Mouse (Mus musculus) megakaryocyte, embryonic 14.5 days (primary cell): Measurements from ENCODE around the gene Nodal. TPM values are rescaled to one million over a fixed set of nuclear protein-coding genes. Genes with fewer than 3 reads are reported as not detected.
"Not testable (repeated sequence)": the region's sequence is repeated elsewhere in the genome, so short reads cannot be mapped to it uniquely, and the experiment has no call there.

Experiments used
- H3K27me3 ChIP-seq: replicated peaks from 2 replicates; pipeline ENCODE3; 2012; ENCODE audit warnings: inconsistent platforms
- H3K36me3 ChIP-seq: replicated peaks from 2 replicates; pipeline ENCODE3; 2012; ENCODE audit warnings: low read length, inconsistent platforms, mixed read lengths
- H3K4me1 ChIP-seq: 2 replicates; pipeline ENCODE4 v1.6.1; 2012; ENCODE audit warnings: inconsistent platforms
- H3K4me3 ChIP-seq: replicated peaks from 2 replicates; pipeline ENCODE3; 2012; ENCODE audit warnings: moderate library complexity, mild to moderate bottlenecking, inconsistent platforms
- H3K9me3 ChIP-seq: 2 replicates; pipeline ENCODE4 v1.6.1; 2012; ENCODE audit warnings: inconsistent platforms
- FLI1 ChIP-seq: IDR thresholded peaks from 2 replicates; pipeline ENCODE4 v1.6.1; 2012; ENCODE audit warnings: low read length, inconsistent platforms, mixed read lengths
- GATA1 ChIP-seq: IDR thresholded peaks from 3 replicates; pipeline ENCODE4 v1.6.1; 2012; ENCODE audit warnings: mixed read lengths, low read length, inconsistent platforms, borderline replicate concordance
- polyA plus RNA-seq: library from polyadenylated mRNA; stranded (reverse); fragments of >175 nt; gene quantifications from 2 replicates; pipeline ENCODE4 v1.2.3, GENCODE M21; 2012; ENCODE audit warnings: low replicate concordance; ENCODE audit not compliant: insufficient read depth

Gene Nodal
- polyA plus RNA-seq, 1 experiment: not detected

DNA sequence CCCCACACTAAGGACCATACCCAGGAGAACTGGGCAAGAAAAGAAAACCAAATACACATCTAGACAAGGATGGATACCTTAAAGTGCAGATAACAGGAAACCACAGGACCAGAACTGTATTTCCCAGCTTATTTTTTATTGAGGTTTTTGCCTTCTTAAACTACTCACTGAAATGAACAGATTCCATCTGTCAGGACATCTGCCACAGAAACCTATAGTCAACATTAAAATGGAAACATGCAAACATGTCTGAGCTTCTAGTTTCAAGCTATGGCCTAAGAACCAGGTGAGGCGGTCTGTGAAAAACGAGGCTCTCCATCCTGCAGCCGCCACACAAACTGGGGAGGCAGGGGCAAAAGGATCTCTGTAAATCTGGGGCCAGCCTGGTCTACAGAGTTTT lies 27.2 kb downstream of the Nodal start:
- H3K36me3 ChIP-seq: peaks cover 86% of the 10 kb centered on the region
- H3K4me1 ChIP-seq: peaks cover 78% of the 10 kb centered on the region
- H3K27me3 ChIP-seq: no peaks in the 10 kb centered on the region
- no peaks in the 10 kb centered on the region for H3K9me3 ChIP-seq
- TF ChIP-seq FLI1: no peak
- TF ChIP-seq GATA1: no peak
- no peak overlapping the region for H3K4me3 ChIP-seq

DNA sequence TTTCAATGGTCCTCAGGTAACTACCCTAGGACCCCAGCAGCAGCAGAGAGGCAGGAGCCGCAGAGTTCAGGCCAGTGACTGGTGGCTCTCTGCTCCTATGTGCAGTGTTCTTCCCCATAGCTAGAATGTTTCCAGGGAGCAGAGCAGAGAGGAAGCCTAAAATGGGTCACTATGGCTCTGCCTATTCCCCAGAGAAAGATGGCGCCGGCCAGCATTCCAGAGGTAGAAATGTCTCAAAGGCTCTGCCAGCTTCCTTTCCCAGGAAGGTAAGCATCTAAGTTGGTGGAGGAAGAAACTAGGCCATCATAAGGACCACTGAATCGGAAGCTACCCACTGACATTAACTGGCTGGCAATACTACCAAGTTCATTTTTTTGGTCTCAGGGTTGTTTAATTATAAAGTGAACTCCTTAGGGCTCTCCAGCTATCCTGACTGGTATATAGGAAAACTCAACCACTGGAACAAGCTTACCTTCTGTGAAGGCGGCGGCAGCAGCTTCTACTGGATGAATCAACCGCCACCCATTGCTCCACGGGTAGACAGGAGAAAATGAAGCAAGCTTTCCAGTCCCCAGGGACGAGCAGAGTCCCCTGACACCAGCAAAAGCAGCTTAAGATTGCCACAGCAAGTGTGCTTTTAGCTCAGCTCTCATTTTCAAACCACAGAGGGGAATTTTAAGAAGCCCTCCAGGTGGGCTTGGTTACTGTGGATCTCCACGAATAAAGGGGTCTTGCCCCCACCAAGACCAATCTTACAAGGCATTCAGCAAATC lies 30.0 kb downstream of the Nodal start:
- H3K27me3 ChIP-seq: no peaks in the 10 kb centered on the region
- no peak for TF ChIP-seq FLI1
- TF ChIP-seq GATA1: no peak
- no peaks in the 10 kb centered on the region for H3K9me3 ChIP-seq
- peaks cover 68% of the 10 kb centered on the region for H3K36me3 ChIP-seq
- peaks cover 84% of the 10 kb centered on the region for H3K4me1 ChIP-seq
- no peak overlapping the region for H3K4me3 ChIP-seq

DNA sequence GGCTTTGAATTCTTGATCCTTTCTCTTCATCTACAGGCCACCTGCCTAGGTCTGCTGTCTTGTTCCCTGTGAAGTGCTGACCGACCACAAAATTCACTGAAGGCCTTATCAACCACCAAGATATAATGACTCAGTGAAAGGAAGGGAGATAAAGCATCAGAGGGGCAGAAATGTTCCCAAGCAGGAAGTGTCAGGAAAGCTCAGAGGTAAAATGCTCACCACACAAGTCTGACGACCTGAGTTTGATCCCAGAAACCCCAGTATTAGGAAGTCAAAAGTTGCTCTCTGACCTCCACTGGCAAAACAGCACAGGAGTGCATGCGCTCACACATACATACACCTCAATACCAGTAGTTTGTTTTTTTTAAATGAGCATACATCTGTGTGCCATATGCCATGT lies 31.1 kb downstream of the Nodal start:
- Histone ChIP-seq H3K27me3 (no peaks in the 10 kb centered on the region), H3K9me3 (no peaks in the 10 kb centered on the region), H3K4me3 (no peak overlapping the region), H3K4me1 (peaks cover 73% of the 10 kb centered on the region), H3K36me3 (peaks cover 57% of the 10 kb centered on the region)
- TF ChIP-seq GATA1 (no peak), FLI1 (no peak)

DNA sequence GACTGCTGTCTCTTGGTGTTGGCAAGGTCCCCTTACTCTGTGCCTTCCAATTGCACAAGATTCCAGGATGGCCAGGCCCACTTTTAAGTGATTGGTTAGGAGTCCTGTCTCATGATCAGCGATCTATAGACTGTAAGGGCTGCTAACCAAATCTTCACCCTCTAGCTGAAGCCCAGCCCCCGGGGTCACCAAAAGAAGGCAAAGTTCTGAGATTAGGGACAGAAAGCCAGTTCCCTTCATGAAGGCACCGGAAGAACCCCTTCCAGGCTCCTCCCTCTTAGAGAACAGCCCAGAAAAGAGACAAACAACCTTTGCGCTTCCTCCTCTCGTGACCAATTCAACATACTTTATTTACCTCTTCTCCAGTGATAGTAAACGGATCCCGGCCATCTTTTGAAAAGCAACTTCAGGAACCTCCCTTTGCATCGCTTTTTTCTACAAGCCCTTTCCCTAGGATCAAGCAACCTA lies 33.7 kb downstream of the Nodal start:
- Histone ChIP-seq H3K4me1 (peaks cover 50% of the 10 kb centered on the region), H3K27me3 (no peaks in the 10 kb centered on the region), H3K9me3 (peaks cover 5% of the 10 kb centered on the region; the same call in 1 of the 2 replicates), H3K4me3 (peak overlapping the region; percentile 100), H3K36me3 (peaks cover 40% of the 10 kb centered on the region)
- no peak; the same call in 1 of the 2 replicates for TF ChIP-seq FLI1
- TF ChIP-seq GATA1: no peak

DNA sequence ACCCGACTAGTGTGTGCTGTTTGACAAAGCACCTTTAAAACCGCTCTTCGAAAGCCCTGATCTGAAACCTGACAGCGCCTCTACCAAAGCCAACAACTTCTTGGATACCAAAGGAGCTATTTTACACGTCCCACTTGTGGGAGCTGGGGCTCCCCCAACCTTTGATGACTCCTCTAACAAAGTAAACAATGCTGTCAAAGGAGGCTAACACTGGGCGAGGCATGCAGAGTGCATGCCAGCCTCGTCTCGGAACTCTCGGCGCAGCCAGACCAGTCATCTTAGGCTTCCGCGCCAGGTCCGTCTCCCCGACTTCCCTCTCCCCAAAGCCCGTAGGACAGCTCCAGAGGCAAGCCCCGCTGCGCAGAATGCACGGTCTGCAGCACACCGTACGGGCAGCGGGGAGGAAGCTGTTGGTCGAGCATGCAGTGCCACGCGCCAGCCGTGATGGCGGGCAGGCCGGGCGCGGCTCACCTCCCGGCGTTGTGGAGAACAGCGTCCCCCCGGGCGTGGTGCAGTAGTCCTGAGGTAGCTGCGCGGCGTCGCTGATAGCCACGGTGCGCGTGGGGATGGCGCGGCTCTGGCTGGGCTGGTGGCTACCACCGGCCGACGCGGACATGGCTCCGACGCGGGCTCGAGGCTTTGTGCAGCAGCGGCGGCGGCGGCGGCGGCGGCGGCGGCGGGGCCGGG lies 34.3 kb downstream of the Nodal start:
- peaks cover 44% of the 10 kb centered on the region for H3K4me1 ChIP-seq
- H3K9me3 ChIP-seq: peaks cover 5% of the 10 kb centered on the region; the same call in 1 of the 2 replicates
- TF ChIP-seq GATA1: no peak
- TF ChIP-seq FLI1: no peak
- H3K36me3 ChIP-seq: peaks cover 34% of the 10 kb centered on the region
- peak overlapping the region; percentile 100 for H3K4me3 ChIP-seq
- no peaks in the 10 kb centered on the region for H3K27me3 ChIP-seq

DNA sequence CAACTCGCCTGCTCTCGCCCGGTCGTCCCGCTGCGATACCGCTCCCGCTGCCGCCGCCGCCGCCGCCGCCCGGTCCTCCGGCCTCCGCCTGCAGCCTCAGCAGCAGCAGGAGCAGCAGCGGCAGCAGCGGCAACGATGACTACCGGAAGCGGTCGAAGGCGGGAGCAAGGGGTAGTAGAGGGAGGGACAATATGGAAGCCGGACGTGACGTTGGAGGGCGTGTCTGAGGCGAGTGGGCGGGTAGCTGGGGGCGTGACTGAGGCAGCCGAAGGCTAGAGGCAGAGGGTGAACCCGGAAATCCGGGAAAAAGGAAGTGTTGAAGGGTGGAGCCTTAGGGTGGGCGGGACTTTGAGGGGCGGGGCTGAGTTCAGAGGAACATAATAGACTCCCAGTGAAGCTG lies 34.9 kb downstream of the Nodal start, which contains the start of gene Eif4ebp2:
Gene Eif4ebp2 (minus strand): TSS at position 17 of the 400 bp plus-strand sequence.
- TF ChIP-seq FLI1 (peak; percentile 80), GATA1 (no peak)
- Histone ChIP-seq H3K4me3 (peak within 1 kb of the TSS; percentile 100), H3K36me3 (peaks cover 29% of the 10 kb centered on the region), H3K27me3 (no peaks in the 10 kb centered on the region), H3K4me1 (peaks cover 38% of the 10 kb centered on the region), H3K9me3 (peaks cover 5% of the 10 kb centered on the region; the same call in 1 of the 2 replicates)

DNA sequence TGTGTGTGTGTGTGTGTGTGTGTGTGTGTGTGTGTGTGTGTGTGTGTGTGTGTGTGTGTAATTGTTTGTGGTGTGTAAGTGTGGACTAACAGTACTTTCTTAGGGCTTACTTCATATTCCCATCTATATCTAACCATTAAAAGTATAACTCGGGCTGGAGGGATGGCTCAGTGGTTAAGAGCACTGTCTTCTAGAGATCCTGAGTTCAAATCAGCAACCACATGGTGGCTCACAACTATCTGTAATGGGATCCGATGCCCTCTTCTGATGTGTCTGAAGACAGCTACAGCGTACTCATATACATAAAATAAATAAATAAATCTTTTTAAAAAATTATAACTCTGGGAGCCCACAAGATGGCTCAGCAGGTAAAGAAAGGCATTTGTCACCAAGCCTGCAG lies 35.4 kb downstream of the Nodal start:
- not testable (repeated sequence) for H3K27me3 ChIP-seq, H3K9me3 ChIP-seq
- peak overlapping the region; percentile 76 for H3K4me3 ChIP-seq
- peaks cover 24% of the 10 kb centered on the region for H3K36me3 ChIP-seq
- H3K4me1 ChIP-seq: peaks cover 33% of the 10 kb centered on the region

DNA sequence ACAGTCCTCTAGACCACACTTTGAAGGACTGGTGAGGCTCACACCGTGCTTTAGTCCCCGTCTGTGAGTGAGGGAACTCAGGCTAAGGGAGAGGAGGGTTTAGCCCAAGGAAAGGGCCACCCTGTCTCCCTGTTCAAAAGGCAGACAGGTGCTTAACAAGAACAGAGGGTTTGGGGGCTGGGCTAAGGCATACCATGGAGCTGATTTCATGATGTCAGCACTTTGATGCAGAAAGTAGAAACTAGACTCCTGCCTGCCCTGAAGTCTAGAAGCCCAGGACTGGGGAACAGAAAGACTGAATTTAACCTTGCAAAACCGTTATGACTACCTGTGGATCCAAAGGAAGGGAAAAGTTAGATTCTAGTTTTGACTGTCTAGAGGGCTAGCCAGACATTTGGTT lies 39.4 kb downstream of the Nodal start:
- Histone ChIP-seq H3K27me3 (peaks cover 3% of the 10 kb centered on the region), H3K36me3 (no peaks in the 10 kb centered on the region), H3K4me3 (no peak overlapping the region), H3K9me3 (peaks cover 5% of the 10 kb centered on the region; the same call in 1 of the 2 replicates), H3K4me1 (0 out of 2 replicates have a peak, but pooled peaks cover 4% of the 10 kb centered on the region)
- TF ChIP-seq GATA1: no peak
- no peak for TF ChIP-seq FLI1

DNA sequence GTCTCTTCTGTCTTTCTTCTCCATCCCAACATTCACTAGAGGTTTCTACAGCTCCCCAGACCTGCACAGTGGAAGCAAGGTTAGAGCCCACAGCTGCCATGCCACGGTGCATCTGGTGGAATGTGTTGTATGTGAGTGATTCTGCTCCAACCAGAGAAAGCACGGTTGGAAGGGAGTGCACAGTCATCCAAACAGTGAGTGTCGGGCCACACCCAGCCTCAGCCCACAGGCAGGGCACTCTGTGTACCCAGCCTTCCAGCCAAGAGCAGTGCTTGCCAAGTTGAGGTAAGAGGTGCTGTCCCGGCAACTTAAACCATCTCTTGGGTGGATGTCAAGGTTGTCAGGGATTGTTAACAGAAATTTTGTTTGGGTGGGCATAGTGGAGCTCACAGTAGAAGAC lies 47.2 kb downstream of the Nodal start:
- H3K4me3 ChIP-seq: no peak overlapping the region
- peaks cover 10% of the 10 kb centered on the region for H3K27me3 ChIP-seq
- H3K4me1 ChIP-seq: peaks cover 27% of the 10 kb centered on the region
- H3K36me3 ChIP-seq: no peaks in the 10 kb centered on the region
- TF ChIP-seq FLI1: no peak
- no peak for TF ChIP-seq GATA1
- peaks cover 5% of the 10 kb centered on the region; the same call in 1 of the 2 replicates for H3K9me3 ChIP-seq

DNA sequence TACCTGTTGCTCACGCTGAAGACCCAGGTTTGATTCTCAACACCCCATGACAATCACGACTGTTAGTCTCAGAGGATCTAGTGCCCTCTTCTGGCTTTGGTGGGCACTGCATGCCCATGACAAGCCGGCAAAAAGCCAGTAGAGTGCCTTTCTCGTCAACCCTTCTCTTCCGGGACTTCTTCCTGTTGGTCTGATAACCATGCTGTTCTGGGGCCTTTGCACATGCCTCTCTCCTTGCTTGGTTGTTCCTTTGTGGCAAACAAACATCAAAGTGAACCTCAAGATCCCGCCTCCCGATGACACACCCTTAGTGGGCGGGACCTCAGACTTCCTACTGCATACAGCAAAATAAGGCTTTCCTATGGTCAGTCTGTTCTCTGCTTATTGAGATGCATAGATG lies 48.5 kb downstream of the Nodal start:
- Histone ChIP-seq H3K36me3 (no peaks in the 10 kb centered on the region), H3K4me1 (peaks cover 22% of the 10 kb centered on the region), H3K9me3 (peaks cover 5% of the 10 kb centered on the region; the same call in 1 of the 2 replicates), H3K4me3 (peak overlapping the region; percentile 23), H3K27me3 (peaks cover 10% of the 10 kb centered on the region)
- TF ChIP-seq FLI1 (no peak), GATA1 (no peak)
